Mouse (Mus musculus) liver, adult 2 months (tissue): ENCODE data around the gene Prlr. TPM values are rescaled to one million over a fixed set of nuclear protein-coding genes. Genes with fewer than 3 reads are reported as not detected.

Experiments used
- DNase-seq: peaks from one replicate; pipeline ENCODE4 v3.0.0-alpha.2; 2011; ENCODE audit warnings: low read depth, low spot score; ENCODE audit errors: extremely low read depth
- H3K27ac ChIP-seq: fragments of 200-500 bp; replicated peaks from 2 replicates; pipeline ENCODE4 v1.5.1; 2012; ENCODE audit warnings: low read depth, mild to moderate bottlenecking, control low read depth, inconsistent platforms, low read length; ENCODE audit not compliant: insufficient read depth
- H3K27me3 ChIP-seq: fragments of 200-500 bp; 2 replicates; pipeline ENCODE4 v1.6.1; 2012; ENCODE audit warnings: mild to moderate bottlenecking, moderate library complexity, low read length, inconsistent platforms; ENCODE audit not compliant: control insufficient read depth, insufficient read depth
- H3K36me3 ChIP-seq: fragments of 200-500 bp; 2 replicates; pipeline ENCODE4 v1.6.1; 2012; ENCODE audit warnings: low read length, inconsistent platforms; ENCODE audit not compliant: control insufficient read depth, insufficient read depth
- H3K4me1 ChIP-seq: fragments of 200-500 bp; 2 replicates; pipeline ENCODE4 v1.6.1; 2011; ENCODE audit warnings: low read length; ENCODE audit not compliant: control insufficient read depth, insufficient read depth
- H3K4me3 ChIP-seq: fragments of 200-500 bp; 2 replicates; pipeline ENCODE4 v1.5.1; 2011; ENCODE audit warnings: low read depth, mild to moderate bottlenecking, control low read depth, low read length, moderate library complexity; ENCODE audit not compliant: insufficient read depth
- H3K79me2 ChIP-seq: fragments of 200-500 bp; 2 replicates; pipeline ENCODE4 v1.6.1; 2012; ENCODE audit warnings: inconsistent platforms, mild to moderate bottlenecking, low read length, moderate library complexity; ENCODE audit not compliant: control insufficient read depth, insufficient read depth
- H3K9ac ChIP-seq: fragments of 200-500 bp; 2 replicates; pipeline ENCODE4 v1.6.1; 2012; ENCODE audit warnings: low read depth, mild to moderate bottlenecking, control low read depth, inconsistent platforms, low read length
- CTCF ChIP-seq: fragments of 200-500 bp; IDR thresholded peaks from 2 replicates; pipeline ENCODE4 v1.5.1; 2011; ENCODE audit warnings: low read depth, low read length, control low read depth
- POLR2A ChIP-seq: fragments of 200-500 bp; IDR thresholded peaks from 2 replicates; pipeline ENCODE4 v1.6.1; 2011; ENCODE audit warnings: low read length, control low read depth; ENCODE audit not compliant: insufficient read depth; ENCODE audit errors: extremely low read depth
- WGBS: fragments of 180-500 bp; shearing (Covaris S2); methylation state at CpG from one replicate; pipeline ENCODE4 v1.1.7; 2018; 5-methylcytosine and 5-hydroxymethylcytosine counted together
- polyA plus RNA-seq: library from polyadenylated mRNA; depleted of rRNA; stranded (reverse); fragments of >200 nt; gene quantifications from 2 replicates; pipeline ENCODE4 v1.2.3, GENCODE M21; 2012
- total RNA-seq: library from RNA; depleted of rRNA; stranded (reverse); fragments of >200 nt; gene quantifications from 2 replicates; pipeline ENCODE4 v1.2.3, GENCODE M21; 2014

The Prlr gene
- total and polyA plus RNA-seq, 2 experiments, result 107 to 123 TPM

DNA sequence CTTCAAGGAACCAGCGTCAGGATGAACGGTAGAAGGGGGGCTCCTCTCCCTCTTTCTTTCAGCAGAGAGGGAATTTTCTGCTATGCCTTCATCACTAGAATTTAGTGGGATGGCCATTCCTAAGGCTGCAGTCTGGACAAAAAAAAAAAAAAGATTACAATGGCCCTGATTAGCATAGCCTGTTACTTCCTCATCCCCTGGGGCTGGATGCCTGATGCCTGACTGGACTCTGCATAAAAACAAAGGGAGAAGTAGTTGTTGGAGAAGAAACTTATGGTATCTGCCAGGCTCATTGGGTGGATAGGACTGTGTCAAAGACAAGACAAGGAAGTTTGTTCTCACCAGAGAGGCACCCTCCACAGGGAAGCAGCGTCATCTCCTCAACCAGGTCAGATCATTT is 122.4 kb downstream of the Prlr start:
- Histone ChIP-seq H3K9ac (no peak overlapping the region), H3K27ac (no peak overlapping the region), H3K4me3 (no peak overlapping the region), H3K4me1 (peaks cover 16% of the 10 kb centered on the region), H3K79me2 (peaks cover 10% of the 10 kb centered on the region), H3K36me3 (peaks cover 4% of the 10 kb centered on the region; the same call in 1 of the 2 replicates), H3K27me3 (no peaks in the 10 kb centered on the region)
- WGBS, result 87% methylated on average over 3 of the region's 3 CpGs
- DNase-seq, result no peak
- TF ChIP-seq CTCF, result no peak
- TF ChIP-seq POLR2A, result no peak

DNA sequence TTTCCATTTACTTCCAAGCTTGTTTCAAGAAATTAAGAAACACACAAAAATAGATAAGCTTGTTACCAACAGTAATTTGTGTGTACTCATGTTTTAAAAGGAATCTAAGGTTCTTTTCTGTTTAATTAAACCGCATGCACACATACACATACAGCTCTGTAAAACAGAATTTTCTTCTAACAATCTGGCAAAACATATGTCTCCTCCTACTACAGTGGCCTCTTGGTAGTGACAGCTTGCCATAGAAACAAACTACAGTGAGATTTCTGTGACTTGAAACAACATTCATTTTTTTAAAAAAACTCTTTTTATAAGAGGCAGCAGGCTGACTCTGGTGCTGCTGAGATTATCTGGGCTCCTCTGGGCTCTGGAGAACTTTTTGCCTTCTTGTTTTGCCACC is 129.4 kb downstream of the Prlr start:
- no peaks in the 10 kb centered on the region for H3K27me3 ChIP-seq
- H3K4me3 ChIP-seq, result no peak overlapping the region
- WGBS, result 94% methylated on average over 1 of the region's 1 CpGs
- TF ChIP-seq CTCF, result no peak
- no peak for TF ChIP-seq POLR2A
- no peak for DNase-seq
- H3K4me1 ChIP-seq, result peaks cover 7% of the 10 kb centered on the region; the same call in 1 of the 2 replicates
- H3K9ac ChIP-seq, result no peak overlapping the region
- H3K27ac ChIP-seq, result no peak overlapping the region
- no peaks in the 10 kb centered on the region; the same call in 1 of the 2 replicates for H3K36me3 ChIP-seq
- no peaks in the 10 kb centered on the region; the same call in 1 of the 2 replicates for H3K79me2 ChIP-seq

DNA sequence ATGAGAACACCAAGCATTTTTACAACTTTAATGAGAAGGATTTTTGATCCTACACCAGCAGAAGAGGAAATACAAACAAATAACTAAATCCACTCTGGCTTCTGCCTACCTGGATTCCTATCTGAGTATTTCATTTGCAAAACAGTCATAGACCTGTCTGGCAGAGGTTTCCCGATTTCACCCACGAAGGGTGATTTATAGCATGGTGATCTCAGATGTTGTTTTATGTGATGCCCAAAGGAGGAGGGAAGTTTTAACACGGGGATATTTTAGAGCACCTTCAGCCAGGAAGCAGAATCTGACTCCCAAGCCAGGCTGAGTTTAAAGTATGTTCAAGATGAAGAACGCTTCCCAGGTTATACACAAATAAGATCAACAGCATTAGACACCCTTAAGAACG is 134.8 kb downstream of the Prlr start:
- Histone ChIP-seq H3K4me1 (peaks cover 8% of the 10 kb centered on the region), H3K79me2 (peaks cover 4% of the 10 kb centered on the region; the same call in 1 of the 2 replicates), H3K36me3 (peaks cover under 1% of the 10 kb centered on the region), H3K4me3 (no peak overlapping the region), H3K27ac (no peak overlapping the region), H3K9ac (no peak overlapping the region), H3K27me3 (no peaks in the 10 kb centered on the region)
- 68% methylated on average over 5 of the region's 5 CpGs for WGBS
- TF ChIP-seq POLR2A (no peak), CTCF (no peak)
- DNase-seq, result no peak

GRCm38 (mm10) chr15:10313522-10314455 is 136.8 kb downstream of the Prlr start:
- Histone ChIP-seq H3K4me3 (no peak overlapping the region), H3K27ac (no peak overlapping the region), H3K27me3 (no peaks in the 10 kb centered on the region), H3K4me1 (peaks cover 6% of the 10 kb centered on the region), H3K79me2 (peaks cover 4% of the 10 kb centered on the region; the same call in 1 of the 2 replicates), H3K36me3 (peaks cover 16% of the 10 kb centered on the region), H3K9ac (no peak overlapping the region)
- no peak for TF ChIP-seq POLR2A
- peak; percentile 31; the same call in 1 of the 2 replicates for TF ChIP-seq CTCF
- WGBS, result 47% methylated on average over 7 of the region's 7 CpGs
- DNase-seq, result peak; percentile 67

DNA sequence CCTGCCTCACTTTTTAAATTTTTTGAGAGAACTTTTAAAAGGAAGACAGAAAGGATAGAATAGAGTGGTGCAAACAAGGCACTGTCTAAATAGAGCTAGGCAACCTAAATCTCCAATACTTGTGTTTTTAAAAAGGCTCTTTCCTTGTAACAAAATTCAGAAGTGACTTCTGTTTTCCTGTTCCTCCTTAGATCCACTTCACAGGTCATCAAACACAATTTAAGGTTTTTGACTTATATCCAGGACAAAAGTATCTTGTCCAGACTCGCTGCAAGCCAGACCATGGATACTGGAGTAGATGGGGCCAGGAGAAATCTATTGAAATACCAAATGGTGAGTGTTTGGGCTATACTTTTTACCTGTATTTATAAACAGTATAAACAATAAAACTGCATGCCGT is 148.0 kb downstream of the Prlr start, which contains the start of gene Gm21973:
Gene Gm21973 (plus strand): TSS at position 301 of the 400 bp plus-strand sequence.
- H3K27me3 ChIP-seq, result no peaks in the 10 kb centered on the region
- peaks cover 21% of the 10 kb centered on the region for H3K36me3 ChIP-seq
- 95% methylated on average over 2 of the region's 2 CpGs for WGBS
- TF ChIP-seq POLR2A, result no peak
- no peak within 1 kb of the TSS for H3K27ac ChIP-seq
- DNase-seq, result no peak
- H3K4me3 ChIP-seq, result no peak within 1 kb of the TSS
- no peaks in the 10 kb centered on the region for H3K4me1 ChIP-seq
- no peak within 1 kb of the TSS for H3K9ac ChIP-seq
- no peaks in the 10 kb centered on the region for H3K79me2 ChIP-seq

GRCm38 (mm10) chr15:10330626-10331025 is 153.6 kb downstream of the Prlr start:
- peak; percentile 57 for DNase-seq
- no peak overlapping the region for H3K4me3 ChIP-seq
- H3K27me3 ChIP-seq, result no peaks in the 10 kb centered on the region
- H3K9ac ChIP-seq, result no peak overlapping the region
- H3K36me3 ChIP-seq, result peaks cover 11% of the 10 kb centered on the region
- H3K27ac ChIP-seq, result no peak overlapping the region
- H3K4me1 ChIP-seq, result no peaks in the 10 kb centered on the region
- no peaks in the 10 kb centered on the region for H3K79me2 ChIP-seq
- WGBS, result 63% methylated on average over 3 of the region's 3 CpGs
- TF ChIP-seq POLR2A (no peak), CTCF (no peak)
